Mouse (Mus musculus) liver, postnatal 0 days (tissue): Measurements from ENCODE around the gene Alkbh7.

Source experiments
- CTCF ChIP-seq: sonication (generic); IDR thresholded peaks from 2 replicates; pipeline ENCODE4 v1.5.1; 2016; ENCODE audit warnings: antibody characterized with exemption, low read depth
- EP300 ChIP-seq: IDR thresholded peaks from 2 replicates; pipeline ENCODE4 v1.6.1; 2016; ENCODE audit warnings: antibody characterized with exemption, low read depth, mild to moderate bottlenecking

DNA sequence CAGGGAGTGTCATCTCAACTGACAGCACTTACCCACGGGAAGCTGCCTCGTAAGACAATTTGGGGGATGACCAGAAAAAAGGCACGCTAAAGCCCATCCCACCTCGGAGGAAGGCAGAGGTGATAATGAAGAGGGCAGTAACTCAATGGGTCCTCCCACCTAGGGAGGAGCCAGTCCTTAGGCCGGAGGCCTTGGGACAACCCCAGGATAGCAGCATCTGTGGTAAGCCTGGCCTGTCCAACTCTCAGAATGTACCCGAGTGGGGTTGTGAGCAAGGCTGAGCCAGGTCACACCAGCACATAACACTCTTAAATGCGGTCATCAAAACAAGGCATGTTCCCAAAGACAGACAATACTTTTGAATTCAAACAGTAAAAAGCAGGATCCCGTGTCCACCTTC is 32.6 kb downstream of the Alkbh7 start:
- TF ChIP-seq CTCF (no peak), EP300 (no peak)
